Mouse (Mus musculus) stomach, postnatal 0 days (tissue): ENCODE measurements around the gene Rpusd3. TPM values are rescaled to one million over a fixed set of nuclear protein-coding genes. Genes with fewer than 3 reads are reported as not detected.
A peak's percentile ranks its signal among the peaks of the same experiment; 100 is the strongest.

Experiments used
- ATAC-seq: fragments of 200-750 bp; cut with Nextera tagmentation; 2 replicates; pipeline ENCODE4 v1.8.0; 2017; ENCODE audit not compliant: low FRiP score, low TSS enrichment
- DNase-seq: peaks from one replicate; pipeline ENCODE4 v3.0.0-alpha.2; 2016; ENCODE audit warnings: low spot score
- H3K27ac ChIP-seq: fragments of 300-500 bp; sonication (generic); replicated peaks from 2 replicates; pipeline ENCODE4 v1.5.1; 2014; ENCODE audit warnings: mild to moderate bottlenecking, control low read depth
- H3K27me3 ChIP-seq: fragments of 300-500 bp; sonication (generic); 2 replicates; pipeline ENCODE4 v1.6.1; 2014; ENCODE audit warnings: low read length; ENCODE audit not compliant: control insufficient read depth, insufficient read depth
- H3K36me3 ChIP-seq: fragments of 300-500 bp; sonication (generic); 2 replicates; pipeline ENCODE4 v1.6.1; 2014; ENCODE audit warnings: low read length, mixed read lengths; ENCODE audit not compliant: control insufficient read depth, insufficient read depth
- H3K4me1 ChIP-seq: fragments of 300-500 bp; sonication (generic); replicated peaks from 2 replicates; pipeline ENCODE4 v1.6.1; 2014; ENCODE audit warnings: antibody characterized with exemption; ENCODE audit not compliant: control insufficient read depth, insufficient read depth
- H3K4me2 ChIP-seq: fragments of 300-500 bp; sonication (generic); replicated peaks from 2 replicates; pipeline ENCODE4 v1.6.1; 2014; ENCODE audit warnings: low read depth, mild to moderate bottlenecking, control low read depth, moderate library complexity
- H3K4me3 ChIP-seq: fragments of 300-500 bp; sonication (generic); 2 replicates; pipeline ENCODE4 v1.5.1; 2014; ENCODE audit warnings: low read depth, low read length, control low read depth
- H3K9ac ChIP-seq: fragments of 300-500 bp; sonication (generic); 2 replicates; pipeline ENCODE4 v1.6.1; 2014; ENCODE audit warnings: mild to moderate bottlenecking, low read length, control low read depth, mixed read lengths
- H3K9me3 ChIP-seq: fragments of 300-500 bp; sonication (generic); 2 replicates; pipeline ENCODE4 v1.6.1; 2016; ENCODE audit warnings: low read length; ENCODE audit not compliant: control insufficient read depth
- CTCF ChIP-seq: IDR thresholded peaks from 2 replicates; pipeline ENCODE4 v1.5.1; 2016; ENCODE audit warnings: antibody characterized with exemption, low read depth, mild to moderate bottlenecking, moderate library complexity
- EP300 ChIP-seq: optimal IDR thresholded peaks from 2 replicates; pipeline ENCODE3; 2016; ENCODE audit warnings: antibody characterized with exemption
- WGBS: fragments of 180-500 bp; shearing (Covaris S2); extraction: QIAGEN DNeasy Blood & Tissue Kit; methylation state at CpG from one replicate; pipeline ENCODE4 v1.1.7; 2014; 5-methylcytosine and 5-hydroxymethylcytosine counted together
- polyA plus RNA-seq: library from polyadenylated mRNA; unstranded; fragments of >200 nt; fragmentation: Nextera tagmentation; extraction: Ambion mirVana; gene quantifications from 2 replicates; pipeline ENCODE4 v1.2.1, GENCODE M21; 2015

Gene Rpusd3
- polyA plus RNA-seq, 1 experiment from 2014 or later: 11.8 TPM

- Histone ChIP-seq H3K9me3 (no peaks in the 10 kb centered on the region), H3K9ac (no peak within 1 kb of the TSS), H3K4me3 (no peak within 1 kb of the TSS), H3K36me3 (peaks cover 34% of the 10 kb centered on the region), H3K4me2 (no peak within 1 kb of the TSS), H3K4me1 (peaks cover 3% of the 10 kb centered on the region; the same call in 1 of the 2 replicates), H3K27ac (no peak within 1 kb of the TSS), H3K27me3 (no peaks in the 10 kb centered on the region)
- WGBS: 60% methylated on average over 8 of the region's 8 CpGs
- TF ChIP-seq CTCF (no peak), EP300 (no peak)
- no peak for ATAC-seq
- DNase-seq: no peak
These were observed 30.2 kb downstream of the Rpusd3 start, which contains the start of gene Ttll3 for GRCm38 (mm10) chr6:113388960-113389359. Gene Ttll3, plus strand, starts transcription at chr6:113389260.

DNA sequence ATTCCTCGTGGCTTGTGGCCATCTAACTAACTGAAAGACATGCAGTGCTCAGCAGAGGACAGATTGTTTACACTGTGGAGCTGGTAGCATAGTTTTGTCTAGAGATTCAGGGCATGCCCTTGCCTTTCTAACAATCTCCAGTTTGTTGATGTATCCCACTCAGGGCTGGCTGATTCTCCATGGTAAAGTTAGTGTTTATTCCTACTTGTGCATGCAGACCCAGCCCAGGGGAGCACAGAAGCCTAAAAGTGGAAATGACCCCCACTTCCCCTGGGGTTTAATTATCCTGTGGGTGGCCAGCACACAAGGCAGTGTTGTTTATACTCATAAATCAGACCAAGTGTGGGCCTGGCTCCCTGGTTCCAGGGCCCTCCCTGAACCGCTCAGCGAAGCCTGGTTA is 33.1 kb downstream of the Rpusd3 start:
- 47% methylated on average over 3 of the region's 3 CpGs for WGBS
- Histone ChIP-seq H3K27me3 (no peaks in the 10 kb centered on the region), H3K4me1 (no peaks in the 10 kb centered on the region), H3K36me3 (peaks cover 46% of the 10 kb centered on the region), H3K4me2 (no peak overlapping the region), H3K9ac (no peak overlapping the region), H3K27ac (no peak overlapping the region), H3K4me3 (no peak overlapping the region), H3K9me3 (no peaks in the 10 kb centered on the region)
- TF ChIP-seq CTCF (no peak), EP300 (no peak)
- no peak for ATAC-seq
- no peak for DNase-seq

DNA sequence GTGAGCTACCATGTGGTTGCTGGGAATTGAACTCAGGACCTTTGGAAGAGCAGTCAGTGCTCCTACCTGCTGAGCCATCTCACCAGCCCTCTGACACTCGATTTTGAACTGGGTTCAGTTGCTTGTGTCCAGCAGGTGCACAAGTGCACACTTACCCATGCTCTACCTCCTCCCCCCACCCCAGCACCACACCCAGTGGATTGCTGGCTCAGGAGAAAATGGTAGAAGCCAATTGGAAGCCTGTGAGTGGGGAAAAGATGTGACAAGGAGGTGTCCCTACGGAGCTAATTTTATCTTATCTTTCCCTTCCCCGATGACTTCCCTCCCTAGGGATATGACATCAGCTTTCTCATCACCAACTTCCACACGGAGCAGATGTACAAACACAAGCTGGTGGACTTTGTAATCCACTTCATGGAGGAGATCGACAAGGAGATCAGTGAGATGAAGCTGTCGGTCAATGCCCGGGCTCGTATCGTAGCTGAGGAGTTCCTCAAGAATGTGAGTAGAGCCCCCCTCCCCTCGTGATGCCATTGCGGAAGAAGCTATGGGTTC is 33.9 kb downstream of the Rpusd3 start:
- Histone ChIP-seq H3K4me2 (no peak overlapping the region), H3K27me3 (no peaks in the 10 kb centered on the region), H3K9me3 (no peaks in the 10 kb centered on the region), H3K4me1 (no peaks in the 10 kb centered on the region), H3K36me3 (peaks cover 49% of the 10 kb centered on the region), H3K9ac (no peak overlapping the region), H3K4me3 (no peak overlapping the region), H3K27ac (0 out of 2 replicates have a peak overlapping the region, but pooled peaks have one; percentile 18)
- DNase-seq (no peak), ATAC-seq (no peak)
- TF ChIP-seq EP300 (no peak), CTCF (no peak)
- WGBS: 71% methylated on average over 11 of the region's 11 CpGs

- TF ChIP-seq CTCF (no peak), EP300 (no peak)
- Histone ChIP-seq H3K4me3 (no peak overlapping the region), H3K4me1 (no peaks in the 10 kb centered on the region), H3K9ac (no peak overlapping the region), H3K27me3 (no peaks in the 10 kb centered on the region), H3K36me3 (peaks cover 45% of the 10 kb centered on the region), H3K4me2 (no peak overlapping the region), H3K27ac (no peak overlapping the region), H3K9me3 (no peaks in the 10 kb centered on the region)
- DNase-seq (no peak), ATAC-seq (no peak)
- 95% methylated on average over 8 of the region's 8 CpGs for WGBS
These were observed 34.7 kb downstream of the Rpusd3 start for GRCm38 (mm10) chr6:113384351-113384927.

DNA sequence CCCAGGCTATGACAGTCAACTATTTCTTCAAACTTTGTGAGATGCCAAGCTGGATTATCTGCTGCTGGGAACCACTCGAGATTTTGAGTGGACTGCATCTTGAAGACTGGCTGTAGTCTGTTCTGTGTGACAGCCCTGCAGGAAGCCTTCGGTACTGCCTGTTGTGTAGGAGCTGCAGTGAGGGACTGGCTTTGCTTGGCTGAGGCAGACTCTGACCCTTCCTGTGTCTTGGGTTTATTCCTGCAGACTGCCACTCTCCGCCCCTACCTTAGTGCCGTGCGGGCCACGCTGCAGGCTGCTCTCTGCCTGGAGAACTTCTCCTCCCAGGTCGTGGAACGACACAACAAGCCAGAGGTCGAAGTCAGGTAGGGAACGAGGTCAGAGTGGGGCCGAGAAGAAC is 38.7 kb downstream of the Rpusd3 start:
- ATAC-seq (no peak), DNase-seq (no peak)
- Histone ChIP-seq H3K27ac (no peak overlapping the region), H3K9ac (no peak overlapping the region), H3K9me3 (no peaks in the 10 kb centered on the region), H3K4me2 (no peak overlapping the region), H3K4me3 (no peak overlapping the region), H3K27me3 (no peaks in the 10 kb centered on the region), H3K36me3 (peaks cover 23% of the 10 kb centered on the region), H3K4me1 (peaks cover 2% of the 10 kb centered on the region; the same call in 1 of the 2 replicates)
- no peak for TF ChIP-seq EP300
- TF ChIP-seq CTCF: peak; percentile 31; the same call in 1 of the 2 replicates
- WGBS: 93% methylated on average over 11 of the region's 11 CpGs

- peaks cover 2% of the 10 kb centered on the region; the same call in 1 of the 2 replicates for H3K4me1 ChIP-seq
- WGBS: 63% methylated on average over 6 of the region's 6 CpGs
- no peak for ATAC-seq
- no peak for DNase-seq
- 0 out of 2 replicates have a peak overlapping the region, but pooled peaks have one; percentile 98 for H3K9ac ChIP-seq
- H3K27me3 ChIP-seq: no peaks in the 10 kb centered on the region
- no peak overlapping the region for H3K27ac ChIP-seq
- no peak for TF ChIP-seq EP300
- no peak for TF ChIP-seq CTCF
- H3K9me3 ChIP-seq: no peaks in the 10 kb centered on the region
- peak overlapping the region; percentile 82 for H3K4me2 ChIP-seq
- peak overlapping the region; percentile 98 for H3K4me3 ChIP-seq
- peaks cover 22% of the 10 kb centered on the region for H3K36me3 ChIP-seq
These were observed 39.9 kb downstream of the Rpusd3 start for GRCm38 (mm10) chr6:113379246-113379645.
